Mouse (Mus musculus) ovary, postnatal 36 days (tissue): ENCODE results near the gene Skint11.
"Not testable (repeated sequence)": the region's sequence is repeated elsewhere in the genome, so short reads cannot be mapped to it uniquely, and the experiment has no call there.

ENCODE experiments used
- DNase-seq: peaks from one replicate; pipeline ENCODE4 v3.0.0; 2022; ENCODE audit warnings: low spot score, mixed read lengths

The Skint11 gene

GRCm38 (mm10) chr4:114163084-114163483, at the start of gene Skint11:
TSS of gene Skint11 (plus strand) at chr4:114163384.
- DNase-seq, result no peak

- no peak for DNase-seq
Observed at GRCm38 (mm10) chr4:114161149-114161548, 2.0 kb upstream of the Skint11 start.

DNA sequence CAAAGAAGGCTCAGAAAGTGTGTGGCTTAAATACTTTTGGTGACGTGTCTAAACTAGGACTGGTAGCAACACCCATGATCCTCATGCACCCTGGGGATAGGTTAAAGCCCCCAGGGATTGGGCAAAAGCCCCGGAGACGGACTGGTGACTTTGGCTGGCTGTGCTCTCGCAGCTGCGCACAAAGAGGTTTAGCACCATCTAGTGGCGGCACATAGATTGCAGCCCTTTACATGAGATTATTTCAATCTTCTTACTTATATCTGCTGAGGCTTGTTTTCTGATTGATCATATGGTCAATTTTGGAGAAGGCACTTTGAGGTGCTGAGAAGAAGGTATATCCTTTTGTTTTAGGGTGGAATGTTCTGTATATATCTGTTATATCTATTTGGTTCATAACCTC, 9.7 kb downstream of the Skint11 start:
- peak; percentile 2 for DNase-seq

DNA sequence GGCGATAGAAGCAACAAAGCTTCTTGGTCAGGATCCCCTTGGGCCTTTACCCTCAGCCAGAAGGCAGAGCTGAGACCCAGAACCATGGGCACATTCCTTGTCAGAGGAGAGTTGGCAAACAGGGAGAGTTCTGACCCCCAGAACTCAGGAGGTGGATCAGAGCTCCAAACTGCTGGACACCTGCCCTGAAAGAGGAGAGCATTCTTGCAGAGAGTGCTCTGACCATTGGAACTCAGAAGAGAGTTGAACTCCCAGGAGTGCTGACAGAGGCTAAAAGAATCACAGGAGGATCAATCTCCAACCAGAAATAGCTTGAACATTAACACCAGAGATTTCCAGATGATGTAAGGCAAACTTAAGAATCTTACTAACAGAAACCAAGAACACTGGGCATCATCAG, 93.7 kb downstream of the Skint11 start:
- DNase-seq, result not testable (repeated sequence)
